Mouse (Mus musculus): Measurements from ENCODE around the gene Egfem1. TPM values are rescaled to one million over a fixed set of nuclear protein-coding genes. Genes with fewer than 3 reads are reported as not detected.

Gene Egfem1
- polyA plus RNA-seq, 1 experiment = 0.80 TPM

- no peaks in the 10 kb centered on the region for H3K4me1 ChIP-seq (ENCODE audit: control insufficient read depth, insufficient read depth, low read length)
- TF ChIP-seq POLR2A (IDR thresholded peaks at IDR 0.05; ENCODE audit: borderline replicate concordance, extremely low read depth, low read depth, low read length) = no peak
- H3K4me3 ChIP-seq (replicated peaks; ENCODE audit: extremely low read depth, low read depth, low read length) = no peak overlapping the region
- 77% methylated on average over 7 of the region's 7 CpGs for WGBS
- no peak for DNase-seq
These were observed 520.3 kb downstream of the Egfem1 start for GRCm38 (mm10) chr3:29602140-29602539.

GRCm38 (mm10) chr3:29608713-29609112 is 526.9 kb downstream of the Egfem1 start:
- whole genome bisulfite sequencing = 69% methylated on average over 3 of the region's 3 CpGs

GRCm38 (mm10) chr3:29609174-29609573 is 527.4 kb downstream of the Egfem1 start:
- no peaks in the 10 kb centered on the region for H3K4me1 ChIP-seq (ENCODE audit: control insufficient read depth, insufficient read depth, low read length)
- 75% methylated on average over 2 of the region's 2 CpGs for WGBS
- no peak overlapping the region for H3K4me3 ChIP-seq (replicated peaks; ENCODE audit: extremely low read depth, low read depth, low read length)
- TF ChIP-seq POLR2A (IDR thresholded peaks at IDR 0.05; ENCODE audit: borderline replicate concordance, extremely low read depth, low read depth, low read length) (no peak), CTCF (IDR thresholded peaks at IDR 0.05; ENCODE audit: insufficient read depth, low read length) (no peak)
- no peak for DNase-seq

More at GRCm38 (mm10) chr3:29608713-29609112, 526.9 kb downstream of the Egfem1 start:
- no peak overlapping the region for H3K4me3 ChIP-seq (replicated peaks; ENCODE audit: extremely low read depth, low read depth, low read length)
- H3K4me1 ChIP-seq (ENCODE audit: control insufficient read depth, insufficient read depth, low read length) = no peaks in the 10 kb centered on the region
- no peak for TF ChIP-seq CTCF (IDR thresholded peaks at IDR 0.05; ENCODE audit: insufficient read depth, low read length)
- no peak for TF ChIP-seq POLR2A (IDR thresholded peaks at IDR 0.05; ENCODE audit: borderline replicate concordance, extremely low read depth, low read depth, low read length)
- no peak for DNase-seq

GRCm38 (mm10) chr3:29619586-29619985 is 537.8 kb downstream of the Egfem1 start:
- no peak overlapping the region for H3K4me3 ChIP-seq (replicated peaks; ENCODE audit: extremely low read depth, low read depth, low read length)
- TF ChIP-seq CTCF (IDR thresholded peaks at IDR 0.05; ENCODE audit: insufficient read depth, low read length) (no peak), POLR2A (IDR thresholded peaks at IDR 0.05; ENCODE audit: borderline replicate concordance, extremely low read depth, low read depth, low read length) (no peak)
- H3K4me1 ChIP-seq (ENCODE audit: control insufficient read depth, insufficient read depth, low read length) = no peaks in the 10 kb centered on the region
- no peak for DNase-seq
- 76% methylated on average over 1 of the region's 1 CpGs for WGBS

GRCm38 (mm10) chr3:29639819-29640218 is 558.0 kb downstream of the Egfem1 start:
- H3K4me1 ChIP-seq (ENCODE audit: control insufficient read depth, insufficient read depth, low read length) = no peaks in the 10 kb centered on the region
- TF ChIP-seq POLR2A (IDR thresholded peaks at IDR 0.05; ENCODE audit: borderline replicate concordance, extremely low read depth, low read depth, low read length) (no peak), CTCF (IDR thresholded peaks at IDR 0.05; ENCODE audit: insufficient read depth, low read length) (no peak)
- DNase-seq = no peak
- 40% methylated on average over 2 of the region's 2 CpGs for WGBS
- no peak overlapping the region for H3K4me3 ChIP-seq (replicated peaks; ENCODE audit: extremely low read depth, low read depth, low read length)

- TF ChIP-seq POLR2A (IDR thresholded peaks at IDR 0.05; ENCODE audit: borderline replicate concordance, extremely low read depth, low read depth, low read length) (no peak), CTCF (IDR thresholded peaks at IDR 0.05; ENCODE audit: insufficient read depth, low read length) (no peak)
- H3K4me3 ChIP-seq (replicated peaks; ENCODE audit: extremely low read depth, low read depth, low read length) = no peak overlapping the region
- WGBS = 85% methylated on average over 2 of the region's 2 CpGs
These were observed 585.0 kb downstream of the Egfem1 start for GRCm38 (mm10) chr3:29666796-29667195.

GRCm38 (mm10) chr3:29689367-29690285 is 607.8 kb downstream of the Egfem1 start:
- no peaks in the 10 kb centered on the region for H3K4me1 ChIP-seq (ENCODE audit: control insufficient read depth, insufficient read depth, low read length)
- 78% methylated on average over 8 of the region's 8 CpGs for WGBS
- no peak overlapping the region for H3K4me3 ChIP-seq (replicated peaks; ENCODE audit: extremely low read depth, low read depth, low read length)
- TF ChIP-seq CTCF (IDR thresholded peaks at IDR 0.05; ENCODE audit: insufficient read depth, low read length) = no peak
- no peak for TF ChIP-seq POLR2A (IDR thresholded peaks at IDR 0.05; ENCODE audit: borderline replicate concordance, extremely low read depth, low read depth, low read length)
- DNase-seq = no peak

More at GRCm38 (mm10) chr3:29666796-29667195, 585.0 kb downstream of the Egfem1 start:
- DNase-seq = no peak
- no peaks in the 10 kb centered on the region for H3K4me1 ChIP-seq (ENCODE audit: control insufficient read depth, insufficient read depth, low read length)

- TF ChIP-seq POLR2A (IDR thresholded peaks at IDR 0.05; ENCODE audit: borderline replicate concordance, extremely low read depth, low read depth, low read length) (no peak), CTCF (IDR thresholded peaks at IDR 0.05; ENCODE audit: insufficient read depth, low read length) (no peak)
- Histone ChIP-seq H3K4me1 (ENCODE audit: control insufficient read depth, insufficient read depth, low read length) (no peaks in the 10 kb centered on the region), H3K4me3 (replicated peaks; ENCODE audit: extremely low read depth, low read depth, low read length) (no peak overlapping the region)
- no peak for DNase-seq
- 47% methylated on average over 2 of the region's 2 CpGs for WGBS
These were observed 619.3 kb downstream of the Egfem1 start for GRCm38 (mm10) chr3:29701126-29701525.

- DNase-seq = no peak
- 86% methylated on average over 2 of the region's 2 CpGs for WGBS
- TF ChIP-seq POLR2A (IDR thresholded peaks at IDR 0.05; ENCODE audit: borderline replicate concordance, extremely low read depth, low read depth, low read length) = no peak
- no peak for TF ChIP-seq CTCF (IDR thresholded peaks at IDR 0.05; ENCODE audit: insufficient read depth, low read length)
- no peaks in the 10 kb centered on the region for H3K4me1 ChIP-seq (ENCODE audit: control insufficient read depth, insufficient read depth, low read length)
- H3K4me3 ChIP-seq (replicated peaks; ENCODE audit: extremely low read depth, low read depth, low read length) = no peak overlapping the region
These were observed 625.0 kb downstream of the Egfem1 start for GRCm38 (mm10) chr3:29706816-29707215.

- H3K4me3 ChIP-seq (replicated peaks; ENCODE audit: extremely low read depth, low read depth, low read length) = no peak overlapping the region
- TF ChIP-seq CTCF (IDR thresholded peaks at IDR 0.05; ENCODE audit: insufficient read depth, low read length) = no peak
- no peak for TF ChIP-seq POLR2A (IDR thresholded peaks at IDR 0.05; ENCODE audit: borderline replicate concordance, extremely low read depth, low read depth, low read length)
- 93% methylated on average over 1 of the region's 1 CpGs for WGBS
- DNase-seq = no peak
- H3K4me1 ChIP-seq (ENCODE audit: control insufficient read depth, insufficient read depth, low read length) = no peaks in the 10 kb centered on the region
These were observed 625.6 kb downstream of the Egfem1 start for GRCm38 (mm10) chr3:29707467-29707866.

Measured in lung, adult 2 months (tissue).